Mouse (Mus musculus): ENCODE results near the gene Rnf224. TPM values are rescaled to one million over a fixed set of nuclear protein-coding genes. Genes with fewer than 3 reads are reported as not detected.

Rnf224 gene
- polyA plus RNA-seq, 1 experiment from 2014 or later: 0.10 TPM

DNA sequence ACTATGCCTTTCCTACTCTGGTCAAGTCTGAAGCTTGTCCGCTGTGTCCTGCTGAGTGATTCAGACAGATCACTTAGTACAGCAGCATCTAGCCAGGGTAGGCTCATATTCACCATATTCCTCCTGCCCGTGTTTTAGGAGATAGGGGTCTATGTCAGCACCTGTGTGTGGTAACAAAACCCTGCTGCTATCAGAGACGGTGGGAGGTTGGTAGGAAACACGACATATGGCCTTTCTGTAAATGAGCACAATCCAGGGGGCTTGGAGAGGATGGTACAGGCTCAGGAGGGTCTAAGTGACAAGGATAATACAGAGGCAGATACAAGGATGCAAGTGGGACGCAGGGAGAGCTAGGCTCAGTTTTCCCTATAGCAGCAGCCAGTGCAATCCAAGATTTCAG is 7.0 kb downstream of the Rnf224 start:
- no peak overlapping the region for H3K27ac ChIP-seq (ENCODE audit: low read length)
- no peak overlapping the region for H3K4me2 ChIP-seq (replicated peaks; ENCODE audit: low read depth, low read length)
- no peaks in the 10 kb centered on the region; the same call in 1 of the 2 replicates for H3K27me3 ChIP-seq (replicated peaks; ENCODE audit: insufficient read depth, low read length)
- H3K4me1 ChIP-seq (ENCODE audit: insufficient read depth, low read depth, low read length): peaks cover 6% of the 10 kb centered on the region; the same call in 1 of the 2 replicates
- TF ChIP-seq EP300 (IDR thresholded peaks at IDR 0.05) (no peak), CTCF (IDR thresholded peaks at IDR 0.05) (no peak)
- 81% methylated on average over 5 of the region's 5 CpGs for WGBS
- no peaks in the 10 kb centered on the region for H3K36me3 ChIP-seq (ENCODE audit: insufficient read depth, low read length)
- no peak overlapping the region for H3K9ac ChIP-seq (replicated peaks; ENCODE audit: low read depth)
- H3K4me3 ChIP-seq (ENCODE audit: low read depth, low read length): no peak overlapping the region
- ATAC-seq (no peak), DNase-seq (ENCODE audit: low spot score) (no peak)
- no peaks in the 10 kb centered on the region for H3K9me3 ChIP-seq (ENCODE audit: low read length)

DNA sequence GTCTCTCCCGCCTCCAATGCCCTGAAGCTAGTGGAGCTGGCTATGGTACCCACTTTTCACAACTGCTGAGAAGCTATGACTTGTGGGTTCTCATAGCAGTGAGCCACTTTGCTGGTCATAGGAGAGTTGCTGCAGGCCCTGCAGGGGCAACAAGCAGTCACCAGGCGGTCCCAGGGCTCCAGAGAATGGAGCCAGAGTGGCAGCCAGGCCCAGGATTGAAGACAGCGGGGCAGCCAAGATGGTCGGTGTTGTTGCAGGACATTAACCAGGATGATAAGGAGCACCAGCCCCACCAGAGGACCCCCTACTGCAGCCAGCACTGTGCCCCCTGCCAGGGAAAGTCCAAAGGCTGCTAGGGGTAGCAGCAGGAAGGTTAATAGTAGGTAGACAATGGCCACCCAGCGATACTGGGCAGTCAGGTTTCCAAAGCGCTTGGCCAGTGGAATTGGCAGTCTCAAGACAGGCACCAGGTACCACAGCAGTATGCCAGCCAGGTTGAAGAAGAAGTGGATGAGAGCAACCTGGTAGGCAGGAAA is 7.5 kb downstream of the Rnf224 start:
- WGBS: 70% methylated on average over 6 of the region's 6 CpGs
- H3K9ac ChIP-seq (replicated peaks; ENCODE audit: low read depth): no peak overlapping the region

DNA sequence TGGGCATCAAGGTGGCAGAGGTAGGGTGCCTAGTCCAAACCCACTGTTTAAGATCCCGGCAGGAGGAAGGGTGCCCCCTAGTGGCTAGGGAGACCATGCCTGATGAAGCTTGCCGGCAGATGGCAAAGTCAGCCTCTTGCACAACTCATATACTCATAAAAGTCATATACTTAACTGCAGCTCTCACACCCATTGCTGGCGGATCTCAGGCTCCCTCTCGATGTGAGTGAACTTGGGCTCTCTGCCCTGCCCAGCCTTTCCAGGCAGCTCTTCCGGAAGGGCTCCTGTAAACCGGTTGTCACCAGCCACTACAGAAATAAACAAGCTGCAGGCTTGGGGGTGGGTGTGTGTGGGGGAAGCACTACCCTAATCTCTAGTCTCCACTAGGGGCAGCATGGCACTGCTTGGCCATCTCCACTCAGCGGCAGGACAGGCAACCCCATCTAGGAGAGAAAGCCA is 8.1 kb downstream of the Rnf224 start:
- peak; percentile 98 for DNase-seq (ENCODE audit: low spot score)
- TF ChIP-seq EP300 (IDR thresholded peaks at IDR 0.05) (peak; percentile 87; the same call in 1 of the 2 replicates), CTCF (IDR thresholded peaks at IDR 0.05) (peak; percentile 78)
- Histone ChIP-seq H3K27me3 (replicated peaks; ENCODE audit: insufficient read depth, low read length) (no peaks in the 10 kb centered on the region; the same call in 1 of the 2 replicates), H3K36me3 (ENCODE audit: insufficient read depth, low read length) (no peaks in the 10 kb centered on the region), H3K9ac (replicated peaks; ENCODE audit: low read depth) (no peak overlapping the region), H3K4me2 (replicated peaks; ENCODE audit: low read depth, low read length) (peak overlapping the region; percentile 35), H3K4me1 (ENCODE audit: insufficient read depth, low read depth, low read length) (peaks cover 6% of the 10 kb centered on the region; the same call in 1 of the 2 replicates), H3K27ac (ENCODE audit: low read length) (peak overlapping the region; percentile 72), H3K9me3 (ENCODE audit: low read length) (no peaks in the 10 kb centered on the region), H3K4me3 (ENCODE audit: low read depth, low read length) (no peak overlapping the region)
- peak; percentile 57 for ATAC-seq
- 0% methylated on average over 7 of the region's 7 CpGs for WGBS

More for the DNA sequence above, 7.5 kb downstream of the Rnf224 start:
- ATAC-seq (no peak), DNase-seq (ENCODE audit: low spot score) (no peak)
- Histone ChIP-seq H3K4me1 (ENCODE audit: insufficient read depth, low read depth, low read length) (peaks cover 6% of the 10 kb centered on the region; the same call in 1 of the 2 replicates), H3K27me3 (replicated peaks; ENCODE audit: insufficient read depth, low read length) (no peaks in the 10 kb centered on the region; the same call in 1 of the 2 replicates), H3K4me2 (replicated peaks; ENCODE audit: low read depth, low read length) (no peak overlapping the region), H3K36me3 (ENCODE audit: insufficient read depth, low read length) (no peaks in the 10 kb centered on the region), H3K27ac (ENCODE audit: low read length) (peak overlapping the region; percentile 68; the same call in 1 of the 2 replicates), H3K4me3 (ENCODE audit: low read depth, low read length) (no peak overlapping the region), H3K9me3 (ENCODE audit: low read length) (no peaks in the 10 kb centered on the region)
- TF ChIP-seq EP300 (IDR thresholded peaks at IDR 0.05) (no peak), CTCF (IDR thresholded peaks at IDR 0.05) (no peak)

DNA sequence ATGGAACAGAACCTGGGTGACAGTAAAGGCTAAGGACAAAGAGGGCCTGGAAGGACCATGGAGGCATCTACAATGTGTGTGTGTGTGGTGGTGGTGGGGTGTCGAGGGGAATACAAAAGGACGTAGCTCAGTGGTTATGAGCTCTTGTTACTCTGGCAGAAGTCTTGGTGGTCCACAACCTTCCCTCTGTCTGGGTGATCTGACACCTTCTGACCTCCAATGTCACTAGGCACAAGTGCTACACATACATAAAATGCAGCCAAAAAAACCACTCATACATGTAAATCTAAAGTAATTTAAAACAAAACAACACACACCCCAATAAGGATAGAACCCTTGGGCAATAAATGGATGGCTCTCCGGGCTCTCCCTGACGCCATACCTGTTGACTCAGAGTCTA is 9.2 kb downstream of the Rnf224 start:
- 95% methylated on average over 4 of the region's 4 CpGs for WGBS
- H3K4me3 ChIP-seq (ENCODE audit: low read depth, low read length): no peak overlapping the region
- H3K27ac ChIP-seq (ENCODE audit: low read length): no peak overlapping the region
- no peaks in the 10 kb centered on the region for H3K36me3 ChIP-seq (ENCODE audit: insufficient read depth, low read length)
- no peak overlapping the region for H3K9ac ChIP-seq (replicated peaks; ENCODE audit: low read depth)
- ATAC-seq: no peak
- H3K27me3 ChIP-seq (replicated peaks; ENCODE audit: insufficient read depth, low read length): no peaks in the 10 kb centered on the region; the same call in 1 of the 2 replicates
- no peak for DNase-seq (ENCODE audit: low spot score)
- TF ChIP-seq CTCF (IDR thresholded peaks at IDR 0.05) (no peak), EP300 (IDR thresholded peaks at IDR 0.05) (no peak)
- no peaks in the 10 kb centered on the region for H3K9me3 ChIP-seq (ENCODE audit: low read length)
- H3K4me2 ChIP-seq (replicated peaks; ENCODE audit: low read depth, low read length): no peak overlapping the region
- peaks cover 6% of the 10 kb centered on the region; the same call in 1 of the 2 replicates for H3K4me1 ChIP-seq (ENCODE audit: insufficient read depth, low read depth, low read length)

DNA sequence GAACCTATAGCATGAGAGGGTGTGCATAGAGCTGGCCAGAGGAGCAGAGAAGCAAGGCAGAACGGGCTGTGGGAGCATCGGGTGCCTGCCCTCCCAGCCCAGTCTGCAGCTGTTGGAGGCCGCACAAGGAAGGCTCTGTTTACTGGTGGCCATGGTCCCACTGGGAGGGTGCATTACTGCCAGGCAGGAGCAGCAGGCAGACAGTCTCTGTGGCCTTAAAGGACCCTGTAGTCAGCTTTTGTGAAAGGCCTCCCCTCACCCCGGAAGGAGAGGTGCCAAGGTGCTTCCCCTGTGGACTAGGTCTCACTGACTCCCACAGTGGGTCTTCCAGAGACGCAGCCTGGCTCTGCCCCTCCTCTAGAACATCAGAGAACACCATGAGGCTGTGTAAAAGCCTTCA is 9.7 kb downstream of the Rnf224 start:
- no peak overlapping the region for H3K4me2 ChIP-seq (replicated peaks; ENCODE audit: low read depth, low read length)
- WGBS: 82% methylated on average over 5 of the region's 5 CpGs
- TF ChIP-seq EP300 (IDR thresholded peaks at IDR 0.05) (no peak), CTCF (IDR thresholded peaks at IDR 0.05) (no peak)
- H3K9ac ChIP-seq (replicated peaks; ENCODE audit: low read depth): no peak overlapping the region
- H3K4me1 ChIP-seq (ENCODE audit: insufficient read depth, low read depth, low read length): peaks cover 6% of the 10 kb centered on the region; the same call in 1 of the 2 replicates
- DNase-seq (ENCODE audit: low spot score) (no peak), ATAC-seq (no peak)
- no peaks in the 10 kb centered on the region for H3K9me3 ChIP-seq (ENCODE audit: low read length)
- H3K27ac ChIP-seq (ENCODE audit: low read length): no peak overlapping the region
- no peaks in the 10 kb centered on the region; the same call in 1 of the 2 replicates for H3K27me3 ChIP-seq (replicated peaks; ENCODE audit: insufficient read depth, low read length)
- no peak overlapping the region for H3K4me3 ChIP-seq (ENCODE audit: low read depth, low read length)
- H3K36me3 ChIP-seq (ENCODE audit: insufficient read depth, low read length): peaks cover 1% of the 10 kb centered on the region; the same call in 1 of the 2 replicates

DNA sequence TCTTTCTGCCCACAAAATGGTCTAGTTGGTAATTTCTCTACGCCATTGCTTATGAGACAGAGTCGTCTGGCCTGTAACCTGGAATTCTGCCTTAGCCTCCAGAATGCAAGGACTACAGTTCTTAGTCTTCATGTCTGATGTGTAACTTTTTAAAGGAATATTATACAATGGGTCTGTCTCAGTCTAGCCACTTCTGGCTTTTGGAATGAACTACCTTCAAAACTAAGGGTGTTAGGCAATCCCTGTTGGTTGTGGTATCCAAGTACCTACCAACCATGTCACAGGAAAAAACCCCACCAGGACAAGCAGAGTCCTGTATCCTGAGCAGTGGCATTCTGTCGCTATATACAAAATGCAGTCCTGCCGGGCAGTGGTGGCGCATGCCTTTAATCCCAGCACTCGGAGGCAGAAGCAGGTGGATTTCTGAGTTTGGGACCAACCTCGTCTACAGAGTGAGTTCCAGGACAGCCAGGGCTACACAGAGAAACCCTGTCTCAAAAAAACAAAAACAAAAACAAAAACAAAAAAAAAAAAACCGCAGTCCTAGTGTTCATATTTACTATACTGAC is 10.7 kb downstream of the Rnf224 start:
- Histone ChIP-seq H3K9ac (replicated peaks; ENCODE audit: low read depth) (no peak overlapping the region), H3K4me3 (ENCODE audit: low read depth, low read length) (peak overlapping the region; percentile 46; the same call in 1 of the 2 replicates), H3K4me2 (replicated peaks; ENCODE audit: low read depth, low read length) (peak overlapping the region; percentile 55), H3K27ac (ENCODE audit: low read length) (peak overlapping the region; percentile 93), H3K9me3 (ENCODE audit: low read length) (no peaks in the 10 kb centered on the region), H3K36me3 (ENCODE audit: insufficient read depth, low read length) (peaks cover 9% of the 10 kb centered on the region), H3K4me1 (ENCODE audit: insufficient read depth, low read depth, low read length) (peaks cover 6% of the 10 kb centered on the region; the same call in 1 of the 2 replicates), H3K27me3 (replicated peaks; ENCODE audit: insufficient read depth, low read length) (no peaks in the 10 kb centered on the region; the same call in 1 of the 2 replicates)
- no peak for TF ChIP-seq CTCF (IDR thresholded peaks at IDR 0.05)
- no peak for TF ChIP-seq EP300 (IDR thresholded peaks at IDR 0.05)
- 65% methylated on average over 8 of the region's 8 CpGs for WGBS
- DNase-seq (ENCODE audit: low spot score) (no peak), ATAC-seq (no peak)

Measured in lung, postnatal 0 days (tissue).